Mouse (Mus musculus) olfactory bulb, adult 2 months (tissue): ENCODE results near the gene Hddc3. TPM values are rescaled to one million over a fixed set of nuclear protein-coding genes. Genes with fewer than 3 reads are reported as not detected.

Experiments
- H3K27ac ChIP-seq: fragments of 200-500 bp; 2 replicates; pipeline ENCODE4 v1.5.1; 2012; ENCODE audit warnings: low read depth, low read length; ENCODE audit not compliant: insufficient read depth
- H3K4me1 ChIP-seq: fragments of 200-500 bp; 2 replicates; pipeline ENCODE4 v1.6.1; 2012; ENCODE audit warnings: low read length; ENCODE audit not compliant: control insufficient read depth, insufficient read depth
- H3K4me3 ChIP-seq: fragments of 200-500 bp; 2 replicates; pipeline ENCODE4 v1.5.1; 2012; ENCODE audit warnings: mild to moderate bottlenecking, low read depth, low read length, moderate library complexity; ENCODE audit not compliant: insufficient read depth
- CTCF ChIP-seq: fragments of 200-500 bp; IDR thresholded peaks from 2 replicates; pipeline ENCODE4 v1.5.1; 2012; ENCODE audit warnings: low read depth, mild to moderate bottlenecking, low read length, moderate library complexity; ENCODE audit not compliant: insufficient read depth
- POLR2A ChIP-seq: fragments of 200-500 bp; IDR thresholded peaks from 2 replicates; pipeline ENCODE4 v1.6.1; 2012; ENCODE audit warnings: mild to moderate bottlenecking, low read depth, low read length, moderate library complexity; ENCODE audit not compliant: insufficient read depth
- WGBS: fragments of 180-500 bp; shearing (Covaris S2); methylation state at CpG from one replicate; pipeline ENCODE4 v1.1.7; 2018; 5-methylcytosine and 5-hydroxymethylcytosine counted together
- polyA plus RNA-seq: library from polyadenylated mRNA; stranded (reverse); fragments of >200 nt; gene quantifications from 2 replicates; pipeline ENCODE4 v1.2.4, GENCODE M21; 2012; ENCODE audit warnings: low replicate concordance; ENCODE audit not compliant: missing spikeins, insufficient read depth, insufficient read length

The Hddc3 gene
- polyA plus RNA-seq, 1 experiment: not detected

- peaks cover 23% of the 10 kb centered on the region for H3K4me1 ChIP-seq
These were observed 1.1 kb upstream of the Hddc3 start for GRCm38 (mm10) chr7:80341793-80342192.

GRCm38 (mm10) chr7:80343270-80344018 is 540 bp downstream of the Hddc3 start:
- WGBS: 24% methylated on average over 19 of the region's 19 CpGs
- H3K4me1 ChIP-seq: peaks cover 29% of the 10 kb centered on the region
- peak overlapping the region; percentile 74 for H3K27ac ChIP-seq
- peak overlapping the region; percentile 58 for H3K4me3 ChIP-seq
- TF ChIP-seq CTCF (no peak), POLR2A (no peak)

More at GRCm38 (mm10) chr7:80341793-80342192, 1.1 kb upstream of the Hddc3 start:
- WGBS: 76% methylated on average over 7 of the region's 7 CpGs
- TF ChIP-seq CTCF: no peak
- no peak for TF ChIP-seq POLR2A
- Histone ChIP-seq H3K27ac (no peak overlapping the region), H3K4me3 (no peak overlapping the region)

- H3K4me1 ChIP-seq: peaks cover 16% of the 10 kb centered on the region
- WGBS: 93% methylated on average over 9 of the region's 9 CpGs
- no peak overlapping the region for H3K4me3 ChIP-seq
- TF ChIP-seq CTCF (no peak), POLR2A (no peak)
- H3K27ac ChIP-seq: no peak overlapping the region
These were observed 3.3 kb downstream of the Hddc3 start for GRCm38 (mm10) chr7:80346173-80346572.

- peaks cover 14% of the 10 kb centered on the region for H3K4me1 ChIP-seq
- 80% methylated on average over 5 of the region's 5 CpGs for WGBS
- peak overlapping the region; percentile 46; the same call in 1 of the 2 replicates for H3K27ac ChIP-seq
- H3K4me3 ChIP-seq: no peak overlapping the region
- no peak for TF ChIP-seq CTCF
- TF ChIP-seq POLR2A: no peak
These were observed 3.9 kb downstream of the Hddc3 start for GRCm38 (mm10) chr7:80346830-80347229.

GRCm38 (mm10) chr7:80347670-80348586 is 5.0 kb downstream of the Hddc3 start:
- no peak for TF ChIP-seq POLR2A
- TF ChIP-seq CTCF: no peak
- Histone ChIP-seq H3K4me3 (no peak overlapping the region), H3K27ac (peak overlapping the region; percentile 46), H3K4me1 (peaks cover 18% of the 10 kb centered on the region)
- 55% methylated on average over 13 of the region's 13 CpGs for WGBS

GRCm38 (mm10) chr7:80350808-80351207 is 7.9 kb downstream of the Hddc3 start:
- Histone ChIP-seq H3K27ac (no peak overlapping the region), H3K4me3 (no peak overlapping the region), H3K4me1 (peaks cover 14% of the 10 kb centered on the region)
- 77% methylated on average over 2 of the region's 2 CpGs for WGBS
- TF ChIP-seq POLR2A (no peak), CTCF (no peak)

- WGBS: 92% methylated on average over 8 of the region's 8 CpGs
- H3K4me3 ChIP-seq: no peak overlapping the region
- TF ChIP-seq POLR2A (no peak), CTCF (no peak)
These were observed 10.0 kb downstream of the Hddc3 start for GRCm38 (mm10) chr7:80352920-80353319.

GRCm38 (mm10) chr7:80356351-80356750 is 13.4 kb downstream of the Hddc3 start:
- H3K4me3 ChIP-seq: no peak overlapping the region
- peaks cover 11% of the 10 kb centered on the region; the same call in 1 of the 2 replicates for H3K4me1 ChIP-seq
- 83% methylated on average over 13 of the region's 13 CpGs for WGBS
- TF ChIP-seq POLR2A: no peak
- TF ChIP-seq CTCF: no peak
- H3K27ac ChIP-seq: peak overlapping the region; percentile 33

More at GRCm38 (mm10) chr7:80352920-80353319, 10.0 kb downstream of the Hddc3 start:
- Histone ChIP-seq H3K4me1 (peaks cover 19% of the 10 kb centered on the region), H3K27ac (no peak overlapping the region)
